Mouse (Mus musculus): ENCODE measurements around the gene Ltv1.

Ltv1 gene

GRCm38 (mm10) chr10:13172798-13173221 is 20.2 kb downstream of the Ltv1 start:
- DNase-seq (ENCODE audit: low read depth, low spot score) = no peak
- Histone ChIP-seq H3K27me3 (ENCODE audit: control insufficient read depth, insufficient read depth, low read length, poor library complexity, severe bottlenecking) (no peaks in the 10 kb centered on the region), H3K36me3 (ENCODE audit: control insufficient read depth, insufficient read depth, low read length, poor library complexity, severe bottlenecking) (peaks cover 1% of the 10 kb centered on the region)

- no peaks in the 10 kb centered on the region; the same call in 1 of the 2 replicates for H3K36me3 ChIP-seq (ENCODE audit: control insufficient read depth, insufficient read depth, low read length, poor library complexity, severe bottlenecking)
- no peaks in the 10 kb centered on the region for H3K27me3 ChIP-seq (ENCODE audit: control insufficient read depth, insufficient read depth, low read length, poor library complexity, severe bottlenecking)
- no peak for DNase-seq (ENCODE audit: low read depth, low spot score)
These were observed 21.5 kb downstream of the Ltv1 start for GRCm38 (mm10) chr10:13171461-13171860.

GRCm38 (mm10) chr10:13170739-13171448 is 22.1 kb downstream of the Ltv1 start:
- no peaks in the 10 kb centered on the region for H3K27me3 ChIP-seq (ENCODE audit: control insufficient read depth, insufficient read depth, low read length, poor library complexity, severe bottlenecking)
- DNase-seq (ENCODE audit: low read depth, low spot score) = no peak
- no peaks in the 10 kb centered on the region; the same call in 1 of the 2 replicates for H3K36me3 ChIP-seq (ENCODE audit: control insufficient read depth, insufficient read depth, low read length, poor library complexity, severe bottlenecking)

GRCm38 (mm10) chr10:13168461-13168860 is 24.5 kb downstream of the Ltv1 start:
- no peaks in the 10 kb centered on the region for H3K27me3 ChIP-seq (ENCODE audit: control insufficient read depth, insufficient read depth, low read length, poor library complexity, severe bottlenecking)
- H3K36me3 ChIP-seq (ENCODE audit: control insufficient read depth, insufficient read depth, low read length, poor library complexity, severe bottlenecking) = no peaks in the 10 kb centered on the region
- DNase-seq (ENCODE audit: low read depth, low spot score) = no peak

- Histone ChIP-seq H3K27me3 (ENCODE audit: control insufficient read depth, insufficient read depth, low read length, poor library complexity, severe bottlenecking) (no peaks in the 10 kb centered on the region), H3K36me3 (ENCODE audit: control insufficient read depth, insufficient read depth, low read length, poor library complexity, severe bottlenecking) (no peaks in the 10 kb centered on the region)
- no peak for DNase-seq (ENCODE audit: low read depth, low spot score)
These were observed 30.9 kb downstream of the Ltv1 start for GRCm38 (mm10) chr10:13162031-13162430.

GRCm38 (mm10) chr10:13160913-13161312 is 32.1 kb downstream of the Ltv1 start:
- Histone ChIP-seq H3K27me3 (ENCODE audit: control insufficient read depth, insufficient read depth, low read length, poor library complexity, severe bottlenecking) (no peaks in the 10 kb centered on the region), H3K36me3 (ENCODE audit: control insufficient read depth, insufficient read depth, low read length, poor library complexity, severe bottlenecking) (no peaks in the 10 kb centered on the region)
- no peak for DNase-seq (ENCODE audit: low read depth, low spot score)

GRCm38 (mm10) chr10:13155377-13155776 is 37.6 kb downstream of the Ltv1 start:
- H3K36me3 ChIP-seq (ENCODE audit: control insufficient read depth, insufficient read depth, low read length, poor library complexity, severe bottlenecking) = no peaks in the 10 kb centered on the region
- DNase-seq (ENCODE audit: low read depth, low spot score) = no peak
- H3K27me3 ChIP-seq (ENCODE audit: control insufficient read depth, insufficient read depth, low read length, poor library complexity, severe bottlenecking) = no peaks in the 10 kb centered on the region

- H3K36me3 ChIP-seq (ENCODE audit: control insufficient read depth, insufficient read depth, low read length, poor library complexity, severe bottlenecking) = no peaks in the 10 kb centered on the region
- no peak for DNase-seq (ENCODE audit: low read depth, low spot score)
- H3K27me3 ChIP-seq (ENCODE audit: control insufficient read depth, insufficient read depth, low read length, poor library complexity, severe bottlenecking) = no peaks in the 10 kb centered on the region
These were observed 40.1 kb downstream of the Ltv1 start for GRCm38 (mm10) chr10:13152811-13153364.

GRCm38 (mm10) chr10:13151353-13151752 is 41.6 kb downstream of the Ltv1 start:
- no peaks in the 10 kb centered on the region for H3K36me3 ChIP-seq (ENCODE audit: control insufficient read depth, insufficient read depth, low read length, poor library complexity, severe bottlenecking)
- DNase-seq (ENCODE audit: low read depth, low spot score) = no peak
- no peaks in the 10 kb centered on the region for H3K27me3 ChIP-seq (ENCODE audit: control insufficient read depth, insufficient read depth, low read length, poor library complexity, severe bottlenecking)

- no peaks in the 10 kb centered on the region for H3K36me3 ChIP-seq (ENCODE audit: control insufficient read depth, insufficient read depth, low read length, poor library complexity, severe bottlenecking)
- H3K27me3 ChIP-seq (ENCODE audit: control insufficient read depth, insufficient read depth, low read length, poor library complexity, severe bottlenecking) = no peaks in the 10 kb centered on the region
- no peak for DNase-seq (ENCODE audit: low read depth, low spot score)
These were observed 42.5 kb downstream of the Ltv1 start for GRCm38 (mm10) chr10:13150435-13150834.

GRCm38 (mm10) chr10:13140434-13140833 is 52.5 kb downstream of the Ltv1 start:
- Histone ChIP-seq H3K36me3 (ENCODE audit: control insufficient read depth, insufficient read depth, low read length, poor library complexity, severe bottlenecking) (no peaks in the 10 kb centered on the region), H3K27me3 (ENCODE audit: control insufficient read depth, insufficient read depth, low read length, poor library complexity, severe bottlenecking) (no peaks in the 10 kb centered on the region)
- no peak for DNase-seq (ENCODE audit: low read depth, low spot score)

GRCm38 (mm10) chr10:13137906-13138305 is 55.1 kb downstream of the Ltv1 start:
- no peak for DNase-seq (ENCODE audit: low read depth, low spot score)
- Histone ChIP-seq H3K27me3 (ENCODE audit: control insufficient read depth, insufficient read depth, low read length, poor library complexity, severe bottlenecking) (no peaks in the 10 kb centered on the region), H3K36me3 (ENCODE audit: control insufficient read depth, insufficient read depth, low read length, poor library complexity, severe bottlenecking) (no peaks in the 10 kb centered on the region)

- no peak for DNase-seq (ENCODE audit: low read depth, low spot score)
- H3K36me3 ChIP-seq (ENCODE audit: control insufficient read depth, insufficient read depth, low read length, poor library complexity, severe bottlenecking) = no peaks in the 10 kb centered on the region
- no peaks in the 10 kb centered on the region for H3K27me3 ChIP-seq (ENCODE audit: control insufficient read depth, insufficient read depth, low read length, poor library complexity, severe bottlenecking)
These were observed 57.2 kb downstream of the Ltv1 start for GRCm38 (mm10) chr10:13135751-13136150.

- Histone ChIP-seq H3K36me3 (ENCODE audit: control insufficient read depth, insufficient read depth, low read length, poor library complexity, severe bottlenecking) (no peaks in the 10 kb centered on the region), H3K27me3 (ENCODE audit: control insufficient read depth, insufficient read depth, low read length, poor library complexity, severe bottlenecking) (no peaks in the 10 kb centered on the region)
- no peak for DNase-seq (ENCODE audit: low read depth, low spot score)
These were observed 57.7 kb downstream of the Ltv1 start for GRCm38 (mm10) chr10:13135276-13135675.

- H3K36me3 ChIP-seq (ENCODE audit: control insufficient read depth, insufficient read depth, low read length, poor library complexity, severe bottlenecking) = no peaks in the 10 kb centered on the region
- DNase-seq (ENCODE audit: low read depth, low spot score) = no peak
- no peaks in the 10 kb centered on the region for H3K27me3 ChIP-seq (ENCODE audit: control insufficient read depth, insufficient read depth, low read length, poor library complexity, severe bottlenecking)
These were observed 59.1 kb downstream of the Ltv1 start for GRCm38 (mm10) chr10:13133850-13134249.
